Mouse (Mus musculus) intestine, postnatal 0 days (tissue): ENCODE measurements at regions not wholly inside any gene's neighbourhood (a gene's known extent, or its start where the extent isn't known, plus 50 kb on each side); places are given as distances from the start of the nearest gene placed in this dataset.

Experiments
- ATAC-seq: fragments of 200-750 bp; cut with Nextera tagmentation; 2 replicates; pipeline ENCODE4 v1.8.0; 2017; ENCODE audit warnings: mild to moderate bottlenecking, moderate TSS enrichment, moderate library complexity
- H3K27ac ChIP-seq: fragments of 300-500 bp; sonication (generic); 2 replicates; pipeline ENCODE4 v1.5.1; 2014; ENCODE audit warnings: mild to moderate bottlenecking, low read depth, low read length, moderate library complexity
- H3K27me3 ChIP-seq: fragments of 300-500 bp; sonication (generic); replicated peaks from 2 replicates; pipeline ENCODE4 v1.6.1; 2014; ENCODE audit warnings: low read length, mixed read lengths; ENCODE audit not compliant: control insufficient read depth, insufficient read depth
- H3K36me3 ChIP-seq: fragments of 300-500 bp; sonication (generic); 2 replicates; pipeline ENCODE4 v1.6.1; 2014; ENCODE audit warnings: mild to moderate bottlenecking, moderate library complexity; ENCODE audit not compliant: control insufficient read depth, insufficient read depth
- H3K4me1 ChIP-seq: fragments of 300-500 bp; sonication (generic); replicated peaks from 2 replicates; pipeline ENCODE4 v1.6.1; 2014; ENCODE audit warnings: antibody characterized with exemption, low read length, mixed read lengths; ENCODE audit not compliant: control insufficient read depth, insufficient read depth
- H3K4me2 ChIP-seq: fragments of 300-500 bp; sonication (generic); replicated peaks from 2 replicates; pipeline ENCODE4 v1.6.1; 2014; ENCODE audit warnings: low read depth, mild to moderate bottlenecking, moderate library complexity
- H3K4me3 ChIP-seq: fragments of 300-500 bp; sonication (generic); 2 replicates; pipeline ENCODE4 v1.5.1; 2014; ENCODE audit warnings: low read depth, low read length
- H3K9ac ChIP-seq: fragments of 300-500 bp; sonication (generic); 2 replicates; pipeline ENCODE4 v1.6.1; 2014; ENCODE audit warnings: mild to moderate bottlenecking, low read depth, low read length
- H3K9me3 ChIP-seq: fragments of 300-500 bp; sonication (generic); 2 replicates; pipeline ENCODE4 v1.6.1; 2016; ENCODE audit warnings: mixed run types; ENCODE audit not compliant: control insufficient read depth
- CTCF ChIP-seq: sonication (generic); IDR thresholded peaks from 2 replicates; pipeline ENCODE4 v1.5.1; 2016; ENCODE audit warnings: low read depth, mild to moderate bottlenecking, control low read depth, antibody characterized with exemption, moderate library complexity
- WGBS: fragments of 180-500 bp; shearing (Covaris S2); extraction: QIAGEN DNeasy Blood & Tissue Kit; methylation state at CpG from one replicate; pipeline ENCODE4 v1.1.7; 2014; 5-methylcytosine and 5-hydroxymethylcytosine counted together

DNA sequence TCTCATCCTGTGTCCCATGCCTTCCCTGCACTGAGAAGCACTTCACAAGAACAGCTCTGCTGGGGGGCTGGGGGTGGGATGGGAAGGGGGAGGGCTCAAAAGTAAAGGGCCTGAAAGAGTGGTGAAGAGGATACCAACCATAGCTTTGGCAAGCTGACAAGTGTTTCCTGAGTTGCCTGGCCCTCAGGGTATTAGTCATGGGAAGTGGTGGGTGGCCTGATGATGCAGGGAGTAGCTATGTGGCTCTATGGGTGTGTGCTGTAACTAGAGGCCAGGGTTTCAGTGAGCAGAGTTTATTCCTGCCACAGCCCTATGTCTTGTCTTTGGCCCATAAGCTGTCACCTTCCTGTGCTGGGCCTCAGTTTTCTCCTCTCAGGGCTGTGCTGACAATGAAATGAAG, 186.2 kb upstream of the N4bp1 start:
- H3K36me3 ChIP-seq = no peaks in the 10 kb centered on the region
- no peaks in the 10 kb centered on the region for H3K9me3 ChIP-seq
- no peak overlapping the region for H3K9ac ChIP-seq
- H3K27ac ChIP-seq = no peak overlapping the region
- H3K4me1 ChIP-seq = no peaks in the 10 kb centered on the region
- H3K27me3 ChIP-seq = no peaks in the 10 kb centered on the region
- no peak for ATAC-seq
- H3K4me3 ChIP-seq = no peak overlapping the region
- TF ChIP-seq CTCF = no peak
- H3K4me2 ChIP-seq = no peak overlapping the region

DNA sequence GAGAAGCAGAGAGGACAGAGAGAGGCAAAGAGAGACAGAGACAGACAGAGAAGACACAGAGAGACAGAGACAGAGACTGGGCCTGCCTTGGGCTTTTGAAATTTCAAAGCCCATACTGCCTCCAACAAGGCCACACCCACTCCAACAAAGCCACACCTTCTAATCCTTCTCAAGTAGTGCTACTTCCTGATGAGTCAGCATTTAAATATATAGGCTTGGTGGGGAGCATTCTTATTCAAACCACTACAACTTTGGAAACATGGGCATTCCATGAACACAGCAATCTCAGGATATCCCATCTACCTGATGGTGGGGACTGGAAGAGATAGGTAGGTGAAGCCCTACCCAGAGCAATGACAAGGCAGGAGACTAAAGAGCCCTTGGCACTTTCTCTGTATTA, 182.0 kb upstream of the N4bp1 start:
- Histone ChIP-seq H3K9me3 (no peaks in the 10 kb centered on the region), H3K4me2 (no peak overlapping the region), H3K9ac (no peak overlapping the region), H3K27me3 (no peaks in the 10 kb centered on the region), H3K27ac (no peak overlapping the region), H3K4me3 (no peak overlapping the region), H3K36me3 (no peaks in the 10 kb centered on the region), H3K4me1 (no peaks in the 10 kb centered on the region)
- no peak for ATAC-seq
- TF ChIP-seq CTCF = no peak

DNA sequence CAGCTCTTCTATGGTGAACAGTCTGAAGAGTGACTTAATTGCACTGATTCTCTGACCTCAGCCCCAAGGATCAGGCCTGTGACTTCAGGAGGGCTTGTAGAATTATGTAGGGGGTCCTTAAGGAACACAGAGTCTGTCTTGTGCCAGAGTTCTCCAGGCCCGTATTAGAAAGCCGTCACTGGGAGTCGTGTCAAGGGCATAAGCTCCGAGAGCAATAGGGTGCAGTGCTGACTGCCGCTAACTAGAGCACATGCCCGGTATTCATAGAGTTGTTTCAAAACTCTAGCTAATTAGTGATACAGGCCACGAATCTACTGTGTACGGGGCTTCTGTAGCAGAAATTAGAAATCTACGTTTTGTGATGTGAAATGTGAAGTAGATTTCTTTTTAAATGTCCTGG, 179.7 kb upstream of the N4bp1 start:
- ATAC-seq = no peak
- no peaks in the 10 kb centered on the region for H3K27me3 ChIP-seq
- no peaks in the 10 kb centered on the region for H3K9me3 ChIP-seq
- H3K4me1 ChIP-seq = no peaks in the 10 kb centered on the region
- no peak overlapping the region for H3K4me2 ChIP-seq
- WGBS = 92% methylated on average over 9 of the region's 9 CpGs
- no peaks in the 10 kb centered on the region for H3K36me3 ChIP-seq
- H3K27ac ChIP-seq = no peak overlapping the region
- H3K4me3 ChIP-seq = no peak overlapping the region
- TF ChIP-seq CTCF = no peak
- no peak overlapping the region for H3K9ac ChIP-seq

DNA sequence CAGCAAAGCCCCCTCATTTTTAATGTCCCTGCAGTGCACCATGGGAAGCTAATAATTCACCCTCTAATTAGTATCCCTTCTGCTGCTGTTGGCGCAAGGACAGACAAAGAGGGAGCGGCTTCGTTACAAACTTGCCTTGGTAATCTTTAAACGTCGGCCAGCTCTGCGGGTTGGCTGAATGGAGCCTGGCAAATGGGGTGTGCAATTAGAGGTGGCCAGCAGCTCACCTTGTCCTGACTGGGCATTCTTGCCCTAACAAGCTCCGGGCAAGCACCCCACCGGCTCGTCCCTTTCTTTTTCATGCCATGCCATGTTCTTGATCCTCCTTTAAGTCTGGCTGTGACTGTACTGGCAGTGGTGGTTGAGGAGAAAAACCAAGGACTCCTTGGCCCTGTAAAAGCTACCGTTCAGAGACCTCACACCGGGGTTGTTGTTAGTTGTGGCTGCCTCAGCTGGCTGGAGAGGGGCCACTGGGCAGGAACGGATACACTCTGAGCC, 179.2 kb upstream of the N4bp1 start:
- Histone ChIP-seq H3K4me3 (no peak overlapping the region), H3K27ac (no peak overlapping the region), H3K4me1 (no peaks in the 10 kb centered on the region), H3K9me3 (no peaks in the 10 kb centered on the region), H3K9ac (no peak overlapping the region), H3K27me3 (no peaks in the 10 kb centered on the region), H3K4me2 (no peak overlapping the region), H3K36me3 (no peaks in the 10 kb centered on the region)
- no peak for ATAC-seq
- no peak for TF ChIP-seq CTCF
- WGBS = 73% methylated on average over 12 of the region's 12 CpGs

GRCm38 (mm10) chr8:87063588-87063987, 178.5 kb upstream of the N4bp1 start:
- WGBS = 87% methylated on average over 4 of the region's 4 CpGs
- ATAC-seq = no peak
- H3K4me1 ChIP-seq = no peaks in the 10 kb centered on the region
- H3K4me3 ChIP-seq = no peak overlapping the region
- H3K36me3 ChIP-seq = no peaks in the 10 kb centered on the region
- H3K27me3 ChIP-seq = no peaks in the 10 kb centered on the region
- H3K9me3 ChIP-seq = no peaks in the 10 kb centered on the region
- TF ChIP-seq CTCF = no peak
- no peak overlapping the region for H3K9ac ChIP-seq
- no peak overlapping the region for H3K27ac ChIP-seq
- H3K4me2 ChIP-seq = no peak overlapping the region

GRCm38 (mm10) chr8:87049746-87050145, 164.7 kb upstream of the N4bp1 start:
- ATAC-seq = no peak
- Histone ChIP-seq H3K36me3 (no peaks in the 10 kb centered on the region), H3K9ac (no peak overlapping the region), H3K27me3 (no peaks in the 10 kb centered on the region), H3K4me2 (no peak overlapping the region), H3K4me3 (no peak overlapping the region), H3K27ac (no peak overlapping the region), H3K4me1 (no peaks in the 10 kb centered on the region), H3K9me3 (no peaks in the 10 kb centered on the region)
- no peak for TF ChIP-seq CTCF
- 37% methylated on average over 3 of the region's 3 CpGs for WGBS

- no peak for ATAC-seq
- Histone ChIP-seq H3K36me3 (no peaks in the 10 kb centered on the region), H3K9ac (no peak overlapping the region), H3K4me3 (no peak overlapping the region), H3K27me3 (no peaks in the 10 kb centered on the region), H3K9me3 (no peaks in the 10 kb centered on the region), H3K4me1 (no peaks in the 10 kb centered on the region), H3K27ac (no peak overlapping the region), H3K4me2 (no peak overlapping the region)
- no peak for TF ChIP-seq CTCF
- WGBS = 79% methylated on average over 4 of the region's 4 CpGs
Observed at GRCm38 (mm10) chr8:87049196-87049595, 164.1 kb upstream of the N4bp1 start.
